20 mouse cellular contexts compared by ENCODE assay signal in genomic region chr1:55437095-55437494, GRCm38 (mm10). TPM values are rescaled to one million over a fixed set of nuclear protein-coding genes. Genes with fewer than 3 reads are reported as not detected.
A peak's percentile ranks its signal among the peaks of the same experiment; 100 is the strongest.
DNase-seq lines count a peak whose midpoint lies in the region; ATAC-seq and TF ChIP-seq lines count a peak whose summit lies in the region.
"Had no signal": no experiment of that assay in that cellular context is flagged by ENCODE, and none has a peak within 500 bp of the region (broad histone marks: within the 10 kb centered on the region; RNA-seq: fewer than 3 reads in every experiment).

No protein-coding gene starts in this region.

- no peak for TF ChIP-seq POLR2A in lung, adult 2 months (IDR thresholded peaks at IDR 0.05; ENCODE audit: borderline replicate concordance, extremely low read depth, low read depth, low read length)

- H3K4me1 ChIP-seq in heart, embryonic 16.5 days (ENCODE audit: control insufficient read depth, insufficient read depth, low read length): peaks cover 2% of the 10 kb centered on the region; the same call in 1 of the 2 replicates
- H3K4me1 ChIP-seq in lung, embryonic 16.5 days (replicated peaks; ENCODE audit: control insufficient read depth, insufficient read depth, low read length): peaks cover 7% of the 10 kb centered on the region
- peaks cover 5% of the 10 kb centered on the region for H3K4me1 ChIP-seq in lung, adult 2 months (ENCODE audit: control insufficient read depth, insufficient read depth, low read length)
- peaks cover 17% of the 10 kb centered on the region; the same call in 1 of the 2 replicates for H3K4me1 ChIP-seq in stomach, embryonic 14.5 days (ENCODE audit: control insufficient read depth, insufficient read depth, low read length)
- peaks cover 9% of the 10 kb centered on the region for H3K4me1 ChIP-seq in forebrain, embryonic 15.5 days
- H3K4me1 ChIP-seq: embryonic facial prominence, embryonic 12.5 days; hindbrain, embryonic 12.5 days; midbrain, embryonic 12.5 days had no signal

- no peak for TF ChIP-seq CTCF in lung, adult 2 months (IDR thresholded peaks at IDR 0.05; ENCODE audit: insufficient read depth, low read length)

- no peaks in the 10 kb centered on the region for H3K27me3 ChIP-seq in heart, embryonic 16.5 days (ENCODE audit: control insufficient read depth, insufficient read depth, low read length)
- H3K27me3 ChIP-seq in lung, embryonic 16.5 days (ENCODE audit: control insufficient read depth, insufficient read depth, low read depth, low read length): no peaks in the 10 kb centered on the region
- H3K27me3 ChIP-seq in stomach, embryonic 14.5 days (ENCODE audit: control insufficient read depth, insufficient read depth, low read length): no peaks in the 10 kb centered on the region
- no peaks in the 10 kb centered on the region for H3K27me3 ChIP-seq in forebrain, embryonic 15.5 days
- H3K27me3 ChIP-seq: embryonic facial prominence, embryonic 12.5 days; heart, embryonic 15.5 days; hindbrain, embryonic 12.5 days had no signal

- H3K9ac ChIP-seq in heart, embryonic 16.5 days (ENCODE audit: low read length): no peak overlapping the region
- H3K9ac ChIP-seq in lung, embryonic 16.5 days (ENCODE audit: low read length): 0 out of 2 replicates have a peak overlapping the region, but pooled peaks have one; percentile 47
- no peak overlapping the region for H3K9ac ChIP-seq in stomach, embryonic 14.5 days (replicated peaks; ENCODE audit: low read depth, low read length)
- H3K9ac ChIP-seq in forebrain, embryonic 15.5 days (replicated peaks): no peak overlapping the region
- H3K9ac ChIP-seq: embryonic facial prominence, embryonic 12.5 days; heart, embryonic 15.5 days; hindbrain, embryonic 12.5 days; midbrain, embryonic 12.5 days had no signal

- 0 out of 2 replicates have a peak overlapping the region, but pooled peaks have one; percentile 14 for H3K27ac ChIP-seq in heart, embryonic 16.5 days (ENCODE audit: low read length)
- H3K27ac ChIP-seq in lung, embryonic 16.5 days (ENCODE audit: low read length): no peak overlapping the region
- no peak overlapping the region for H3K27ac ChIP-seq in stomach, embryonic 14.5 days (ENCODE audit: low read length)
- H3K27ac ChIP-seq in forebrain, embryonic 15.5 days (replicated peaks): no peak overlapping the region
- H3K27ac ChIP-seq: embryonic facial prominence, embryonic 12.5 days; heart, embryonic 15.5 days; hindbrain, embryonic 12.5 days; limb, embryonic 10.5 days; midbrain, embryonic 12.5 days had no signal

- H3K9me3 ChIP-seq in heart, embryonic 16.5 days (replicated peaks; ENCODE audit: control insufficient read depth, low read length): no peaks in the 10 kb centered on the region
- H3K9me3 ChIP-seq in lung, embryonic 16.5 days (ENCODE audit: control insufficient read depth, low read length): no peaks in the 10 kb centered on the region
- H3K9me3 ChIP-seq in stomach, embryonic 14.5 days (ENCODE audit: control insufficient read depth, low read depth, low read length): no peaks in the 10 kb centered on the region
- H3K9me3 ChIP-seq in forebrain, embryonic 15.5 days: no peaks in the 10 kb centered on the region
- H3K9me3 ChIP-seq: embryonic facial prominence, embryonic 12.5 days; heart, embryonic 15.5 days; hindbrain, embryonic 12.5 days; limb, embryonic 10.5 days; midbrain, embryonic 12.5 days had no signal

- no peak for ATAC-seq in heart, embryonic 16.5 days (replicated peaks; ENCODE audit: extremely low read depth, insufficient read depth, low FRiP score)
- ATAC-seq in lung, embryonic 16.5 days (ENCODE audit: low read depth): no peak
- 0 out of 2 replicates have a peak, but pooled peaks have one; percentile 46 for ATAC-seq in stomach, embryonic 14.5 days (ENCODE audit: insufficient number of reproducible peaks, insufficient read depth, low FRiP score, low read depth)
- ATAC-seq in forebrain, embryonic 15.5 days (replicated peaks): no peak

- no peak for DNase-seq in heart, adult 9 months (ENCODE audit: low spot score in 2 of 2)
- no peak for DNase-seq in lung, adult 2 months
- no peak for DNase-seq in spleen, adult 18-20 months
- DNase-seq: adrenal gland, adult 2 months; cerebellum, adult 11-12 months; cerebellum, postnatal 10 days; gastrocnemius, postnatal 25 days; kidney, adult 8-10 months; kidney, postnatal 10 days; liver; thymus, postnatal 14 days had no signal

- WGBS in heart, embryonic 16.5 days: 50% methylated on average over 8 of the region's 8 CpGs
- WGBS in lung, embryonic 16.5 days: 24% methylated on average over 8 of the region's 8 CpGs
- 44% methylated on average over 8 of the region's 8 CpGs for WGBS in lung, adult 2 months
- WGBS in stomach, embryonic 14.5 days: 33% methylated on average over 8 of the region's 8 CpGs
- 74% methylated on average over 8 of the region's 8 CpGs for WGBS in forebrain, embryonic 15.5 days

- H3K4me2 ChIP-seq in heart, embryonic 16.5 days (ENCODE audit: low read depth, low read length): no peak overlapping the region; the same call in 1 of the 2 replicates
- peak overlapping the region; percentile 26; the same call in 1 of the 2 replicates for H3K4me2 ChIP-seq in lung, embryonic 16.5 days (ENCODE audit: low read depth, low read length)
- H3K4me2 ChIP-seq in stomach, embryonic 14.5 days (replicated peaks; ENCODE audit: low read depth, low read length): peak overlapping the region; percentile 15; the same call in 1 of the 2 replicates
- H3K4me2 ChIP-seq in forebrain, embryonic 15.5 days (replicated peaks): no peak overlapping the region
- H3K4me2 ChIP-seq: embryonic facial prominence, embryonic 12.5 days; heart, embryonic 15.5 days; hindbrain, embryonic 12.5 days; midbrain, embryonic 12.5 days had no signal

- H3K4me3 ChIP-seq in heart, embryonic 16.5 days (ENCODE audit: low read length): no peak overlapping the region
- H3K4me3 ChIP-seq in lung, embryonic 16.5 days (ENCODE audit: low read length): no peak overlapping the region
- H3K4me3 ChIP-seq in lung, adult 2 months (replicated peaks; ENCODE audit: extremely low read depth, low read depth, low read length): no peak overlapping the region
- no peak overlapping the region for H3K4me3 ChIP-seq in stomach, embryonic 14.5 days (ENCODE audit: low read depth, low read length)
- no peak overlapping the region for H3K4me3 ChIP-seq in forebrain, embryonic 15.5 days
- H3K4me3 ChIP-seq: embryonic facial prominence, embryonic 12.5 days; heart, embryonic 15.5 days; hindbrain, embryonic 12.5 days; limb, embryonic 10.5 days; midbrain, embryonic 12.5 days had no signal

- no peaks in the 10 kb centered on the region for H3K36me3 ChIP-seq in heart, embryonic 16.5 days (ENCODE audit: control insufficient read depth, insufficient read depth)
- H3K36me3 ChIP-seq in lung, embryonic 16.5 days (ENCODE audit: control insufficient read depth, insufficient read depth, low read length): no peaks in the 10 kb centered on the region
- H3K36me3 ChIP-seq in stomach, embryonic 14.5 days (ENCODE audit: control insufficient read depth, insufficient read depth, low read length): no peaks in the 10 kb centered on the region
- no peaks in the 10 kb centered on the region for H3K36me3 ChIP-seq in forebrain, embryonic 15.5 days
- H3K36me3 ChIP-seq: embryonic facial prominence, embryonic 12.5 days; heart, embryonic 15.5 days; hindbrain, embryonic 12.5 days; limb, embryonic 10.5 days; midbrain, embryonic 12.5 days had no signal

RNA-seq across cellular contexts. Expression of gene Plcl1, which starts 31.4 kb away (rescaled TPM):
- polyA plus RNA-seq in heart, embryonic 16.5 days (2015; fragmentation: Nextera tagmentation; extraction: Ambion mirVana): 1.1 and 1.2 TPM in 2 replicates
- polyA plus RNA-seq in lung, embryonic 16.5 days (2015; fragmentation: Nextera tagmentation; extraction: Ambion mirVana): 1.9 and 2.0 TPM in 2 replicates
- 2.4 and 2.8 TPM in 2 replicates for polyA plus RNA-seq in lung, adult 2 months (2012; rRNA removed)
- polyA plus RNA-seq in stomach, embryonic 14.5 days (2014; fragmentation: Nextera tagmentation; extraction: Ambion mirVana): 3.8 and 4.1 TPM in 2 replicates
- 5.4 and 5.8 TPM in 2 replicates for polyA plus RNA-seq in forebrain, embryonic 15.5 days (2015; fragmentation: Nextera tagmentation; extraction: Ambion mirVana)

Comparison
In these comparisons a context has a peak if more than half of its experiments do, and no peak if none do; other contexts are left out.
1. H3K4me2 ChIP-seq: peak in lung, embryonic 16.5 days (single experiment) and stomach, embryonic 14.5 days (single experiment); none in heart, embryonic 16.5 days (single experiment) and forebrain, embryonic 15.5 days (single experiment).